Mouse (Mus musculus): ENCODE measurements around the gene Spns3.

- TF ChIP-seq MYOD1 (IDR thresholded peaks at IDR 0.05; ENCODE audit: control insufficient read depth, insufficient read length, low read depth) (no peak), CTCF (IDR thresholded peaks at IDR 0.05; ENCODE audit: control insufficient read depth, insufficient read depth, insufficient read length) (no peak), USF1 (IDR thresholded peaks at IDR 0.05; ENCODE audit: low read depth) (no peak)
These were observed 46.8 kb downstream of the Spns3 start for GRCm38 (mm10) chr11:72503501-72503921.
